Mouse (Mus musculus): ENCODE measurements at regions not wholly inside any gene's neighbourhood (a gene's known extent, or its start where the extent isn't known, plus 50 kb on each side); places are given as distances from the start of the nearest gene placed in this dataset.

DNA sequence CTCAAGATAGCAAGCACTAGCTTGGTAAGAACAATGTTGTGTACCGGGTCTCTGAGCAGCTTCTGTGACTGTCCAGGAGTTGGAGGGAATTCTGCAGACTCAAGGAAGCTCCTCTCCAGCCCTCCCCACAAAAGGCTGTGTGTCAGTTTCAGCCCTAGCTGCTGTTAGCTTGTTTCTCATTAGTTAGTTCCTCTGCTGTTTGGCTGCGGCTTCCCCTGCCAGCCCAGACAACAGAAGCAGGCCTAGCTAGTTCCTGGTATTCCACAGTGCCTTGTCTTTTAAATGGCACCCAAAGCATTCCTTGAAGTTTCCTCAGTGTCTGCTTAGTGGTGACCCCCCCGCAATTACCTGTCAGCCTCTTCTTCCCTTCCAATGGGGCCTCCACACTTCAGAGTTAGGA is 154.2 kb downstream of the Cetn3 start:
- TF ChIP-seq EP300 (optimal IDR thresholded peaks at IDR 0.05) (no peak), CTCF (IDR thresholded peaks at IDR 0.05; ENCODE audit: low read depth) (no peak)
